Mouse (Mus musculus): ENCODE measurements around the gene Rab3b.

- TF ChIP-seq POLR2A (IDR thresholded peaks at IDR 0.05; ENCODE audit: control insufficient read depth, extremely low read depth, insufficient read depth, low read length, poor library complexity) (no peak), CTCF (IDR thresholded peaks at IDR 0.05; ENCODE audit: borderline replicate concordance, control insufficient read depth, extremely low read depth, insufficient read depth, low read length, poor library complexity) (no peak)
These were observed 48.2 kb upstream of the Rab3b start for GRCm38 (mm10) chr4:108830698-108831097.

All from thymus, adult 2 months (tissue).